ENCODE assay signal across 21 mouse cellular contexts in the genomic region with DNA sequence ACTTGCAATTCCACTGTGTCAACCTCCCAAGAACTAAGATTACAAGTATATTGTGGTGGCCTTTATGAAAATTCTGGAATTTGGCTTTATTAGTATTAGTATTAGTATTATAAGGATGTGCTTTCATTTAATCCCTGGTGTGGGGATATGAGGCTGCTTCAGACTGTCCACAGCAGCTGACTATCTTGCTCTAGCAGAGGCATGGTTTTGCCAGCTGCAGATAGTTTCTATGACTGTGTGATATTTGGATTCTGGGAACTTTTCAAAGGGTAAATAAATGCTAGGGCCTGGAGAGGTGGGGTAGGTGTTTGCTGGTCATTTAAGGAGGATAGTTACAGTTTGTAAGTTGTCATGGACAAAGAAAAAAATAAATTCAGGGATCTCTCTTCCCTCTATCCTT. TPM values are rescaled to one million over a fixed set of nuclear protein-coding genes. Genes with fewer than 3 reads are reported as not detected.
"Had no signal": no experiment of that assay in that cellular context is flagged by ENCODE, and none has a peak within 500 bp of the region (broad histone marks: within the 10 kb centered on the region; RNA-seq: fewer than 3 reads in every experiment).

No protein-coding gene starts in this region.

- H3K27me3 ChIP-seq: midbrain, embryonic 12.5 days; neural tube, embryonic 13.5 days; neural tube, embryonic 15.5 days had no signal

- H3K9me3 ChIP-seq: midbrain, embryonic 10.5 days; midbrain, embryonic 12.5 days; neural tube, embryonic 13.5 days; neural tube, embryonic 15.5 days had no signal

- H3K4me2 ChIP-seq: lung, embryonic 14.5 days; midbrain, embryonic 12.5 days; neural tube, embryonic 13.5 days; neural tube, embryonic 15.5 days had no signal

- ATAC-seq: midbrain, embryonic 16.5 days had no signal

- H3K4me3 ChIP-seq: midbrain, embryonic 10.5 days; midbrain, embryonic 12.5 days; myocyte; neural tube, embryonic 13.5 days; neural tube, embryonic 15.5 days had no signal

- H3K4me1 ChIP-seq: midbrain, embryonic 10.5 days; midbrain, embryonic 12.5 days; neural tube, embryonic 13.5 days; neural tube, embryonic 15.5 days had no signal

- DNase-seq: lung, adult 18-20 months; lung, embryonic 14.5 days; lung, postnatal 10 days; lung, postnatal 4 days; midbrain, embryonic 14.5 days; retina, postnatal 1 day; right cerebral cortex, adult 18-20 months; right cerebral cortex, postnatal 25 days; right cerebral cortex, postnatal 4 days; spleen, adult 18-20 months; thymus, adult 18-20 months had no signal

- H3K9ac ChIP-seq: lung, embryonic 14.5 days; midbrain, embryonic 12.5 days; neural tube, embryonic 13.5 days; neural tube, embryonic 15.5 days had no signal

- H3K27ac ChIP-seq: midbrain, embryonic 10.5 days; midbrain, embryonic 12.5 days; neural tube, embryonic 13.5 days; neural tube, embryonic 15.5 days had no signal

RNA-seq across cellular contexts. Expression of gene Pin1rt1, which starts 44.5 kb away (rescaled TPM):
- polyA plus RNA-seq: lung, embryonic 14.5 days; midbrain, embryonic 10.5 days; midbrain, embryonic 12.5 days; midbrain, embryonic 14.5 days; myocyte; neural tube, embryonic 11.5 days; neural tube, embryonic 13.5 days; small intestine, adult 2 months; stomach, embryonic 14.5 days; thymus, postnatal 0 days had no signal
